Mouse (Mus musculus) layer of hippocampus, adult 9-10 months (tissue): ENCODE results near the gene Sez6l.

Source experiments
- DNase-seq: peaks from one replicate; pipeline ENCODE4 v3.0.0; 2022; ENCODE audit warnings: low spot score

The Sez6l gene

DNA sequence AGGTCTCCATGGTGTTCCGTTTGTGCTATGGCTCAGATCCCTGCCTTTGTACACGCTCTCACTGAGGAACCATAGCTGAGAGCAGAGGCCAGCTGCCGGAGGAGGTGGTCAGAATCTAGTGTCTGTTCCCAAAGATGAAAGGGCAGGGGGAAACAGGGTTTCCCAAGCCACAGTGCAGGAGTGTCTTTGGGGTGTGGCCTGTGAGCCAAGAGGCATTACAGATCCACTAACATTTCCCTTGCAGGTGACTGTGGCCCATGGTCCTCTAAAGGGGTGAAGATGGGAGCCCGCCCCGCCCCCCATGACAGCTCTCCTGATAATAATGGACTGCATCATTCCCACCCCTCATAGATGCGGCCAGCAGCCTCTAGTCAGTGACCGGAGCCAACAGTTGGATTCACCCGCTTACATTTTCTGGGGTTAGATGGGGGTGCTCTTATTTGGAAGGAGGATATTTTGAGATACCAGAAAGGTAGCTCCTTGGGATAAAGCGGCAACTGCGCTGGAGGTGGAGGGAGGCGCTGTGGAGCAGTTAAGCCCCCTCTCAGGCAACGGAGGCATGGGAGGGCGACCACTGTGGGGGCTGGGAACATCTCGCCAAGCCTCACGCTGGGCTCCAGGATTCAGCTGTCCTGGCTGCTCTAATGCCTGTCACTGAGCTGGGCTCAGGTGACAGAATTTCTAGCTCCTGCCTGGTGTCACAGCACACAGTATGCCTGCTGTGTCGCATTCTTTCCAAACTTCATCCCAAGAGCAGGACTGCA lies 43.5 kb downstream of the Sez6l start:
- DNase-seq: no peak

DNA sequence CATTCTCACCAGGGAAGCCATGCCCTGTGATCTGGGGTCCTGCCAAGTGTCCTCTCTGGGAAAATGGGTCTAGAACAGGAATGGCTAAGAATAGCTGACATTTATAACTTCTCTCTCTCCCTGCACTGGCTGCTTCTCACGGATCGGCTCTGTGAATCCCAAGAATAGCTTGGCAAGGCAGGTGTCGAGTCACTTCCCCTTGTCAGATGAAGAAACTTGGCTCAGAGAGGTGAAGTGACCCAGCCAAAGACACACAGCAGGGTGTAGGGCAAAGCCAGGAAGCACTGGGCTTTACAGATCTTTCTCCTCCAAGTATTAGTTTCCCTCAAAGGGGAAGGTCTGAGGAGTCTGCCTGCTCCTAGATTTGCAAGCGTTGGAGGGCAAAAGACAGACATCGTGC lies 44.1 kb downstream of the Sez6l start:
- no peak for DNase-seq

DNA sequence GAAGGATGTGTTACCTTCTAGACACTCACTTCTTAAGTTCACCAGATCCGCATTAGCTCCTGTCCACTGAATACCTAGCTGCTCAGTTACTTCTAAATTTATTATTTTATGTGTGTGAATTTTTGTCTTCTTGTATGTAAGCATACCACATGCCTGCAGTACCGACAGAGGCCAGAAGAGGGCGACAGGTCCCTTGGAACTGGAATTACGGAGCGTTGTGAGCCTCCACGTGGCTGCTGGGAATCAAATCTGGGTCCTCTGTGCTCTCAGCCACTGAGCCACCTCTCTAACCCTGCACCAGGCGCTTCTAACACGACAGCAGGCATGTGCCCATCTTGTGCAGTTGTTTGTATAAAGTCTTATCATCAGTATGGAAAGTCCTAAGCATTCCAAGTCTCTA lies 44.8 kb downstream of the Sez6l start:
- no peak for DNase-seq

DNA sequence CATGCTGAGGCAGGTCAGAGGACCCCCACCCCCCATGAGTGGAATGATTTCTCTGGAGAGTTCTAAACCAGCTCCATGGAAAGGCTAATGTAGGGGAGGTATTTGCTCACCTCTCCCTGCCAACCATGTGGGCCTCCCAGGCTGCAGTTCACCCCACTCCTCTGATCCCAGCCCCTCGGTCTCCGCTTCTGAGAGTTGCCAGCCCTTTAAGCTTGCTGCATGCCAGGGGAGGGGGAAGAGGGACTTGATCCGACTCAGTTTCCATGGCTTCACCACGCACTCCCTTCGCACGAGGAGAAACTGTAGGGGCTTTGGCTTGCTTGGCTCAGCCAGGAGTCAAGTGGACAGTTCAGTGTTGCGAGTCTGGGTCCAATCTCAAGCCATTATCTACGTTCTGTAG lies 45.9 kb downstream of the Sez6l start:
- DNase-seq: no peak

DNA sequence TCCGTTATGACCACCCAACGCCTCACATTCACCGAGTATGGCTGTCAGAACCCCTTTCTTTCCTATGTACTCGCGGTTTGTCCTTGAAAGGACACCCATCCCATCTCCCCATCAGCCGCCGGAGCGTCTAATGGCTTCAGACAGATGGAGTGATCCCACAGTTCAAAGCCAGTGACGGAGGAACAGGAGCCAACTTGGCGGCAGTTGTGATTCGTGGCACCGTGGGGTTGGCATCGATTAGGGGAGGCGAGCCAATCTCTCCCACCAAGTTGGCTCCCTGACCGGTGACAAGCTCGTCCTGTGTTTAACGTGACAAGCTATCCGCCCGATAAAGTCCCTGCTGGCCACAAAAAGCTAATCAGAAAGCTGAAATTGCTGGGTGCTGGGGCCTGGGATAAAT lies 50.0 kb downstream of the Sez6l start:
- DNase-seq: no peak

DNA sequence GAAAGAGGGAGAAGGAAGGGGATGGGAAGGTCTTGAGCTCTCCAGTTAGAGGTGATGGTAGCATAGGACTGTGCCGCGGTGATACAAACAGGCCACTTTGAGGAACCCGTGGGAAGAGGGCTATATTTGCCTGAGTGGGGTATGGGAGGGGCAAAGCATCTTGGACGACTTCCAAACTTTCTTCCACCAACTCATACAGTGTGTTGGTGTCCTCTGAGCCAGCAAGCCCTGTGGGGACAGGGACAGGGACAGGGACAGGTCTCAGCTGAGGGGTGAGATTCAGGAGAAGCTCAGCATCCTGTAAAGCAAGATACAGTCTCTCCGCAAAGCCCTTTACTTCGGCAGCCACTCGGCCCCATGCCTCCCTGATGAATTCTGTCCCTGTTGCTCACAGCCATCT lies 50.5 kb downstream of the Sez6l start:
- DNase-seq: no peak

DNA sequence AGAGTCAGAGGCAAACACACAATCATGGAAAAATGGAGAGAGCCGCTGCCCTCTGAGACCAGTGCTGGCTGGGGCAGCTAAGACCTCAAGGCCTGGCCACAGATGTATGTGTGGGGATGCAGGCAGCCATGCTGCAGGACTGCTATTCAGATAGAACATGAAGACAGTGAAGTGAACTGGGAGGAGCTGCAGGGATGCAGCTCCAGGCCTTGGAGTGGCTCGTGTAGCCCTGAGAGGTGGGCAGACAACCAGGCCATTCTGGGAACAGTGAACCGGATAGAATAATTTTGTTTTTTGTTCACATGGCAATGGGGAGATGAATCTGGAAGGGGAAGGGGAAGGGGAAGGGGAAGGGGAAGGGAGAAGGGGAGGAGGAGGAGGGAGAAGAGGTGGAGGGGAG lies 51.0 kb downstream of the Sez6l start:
- no peak for DNase-seq

DNA sequence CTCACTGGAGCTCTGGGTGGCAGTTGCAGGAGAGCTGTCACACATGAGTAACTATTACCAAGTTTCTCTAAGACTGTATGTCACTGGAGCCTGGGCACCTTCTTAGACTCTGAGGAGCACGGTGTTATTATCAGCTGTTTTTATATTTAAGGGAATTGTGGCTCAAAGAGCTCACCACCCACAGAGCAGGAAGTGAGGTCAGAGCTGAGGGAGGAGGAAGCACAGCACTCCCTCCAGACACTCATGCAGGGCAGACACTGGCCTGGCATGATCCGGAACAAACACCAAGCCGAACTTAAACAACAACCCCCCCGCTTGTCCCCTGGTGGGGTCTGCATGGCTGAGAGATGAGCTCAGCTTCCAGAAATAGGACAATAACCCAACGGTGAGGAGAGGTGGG lies 51.7 kb downstream of the Sez6l start:
- no peak for DNase-seq

DNA sequence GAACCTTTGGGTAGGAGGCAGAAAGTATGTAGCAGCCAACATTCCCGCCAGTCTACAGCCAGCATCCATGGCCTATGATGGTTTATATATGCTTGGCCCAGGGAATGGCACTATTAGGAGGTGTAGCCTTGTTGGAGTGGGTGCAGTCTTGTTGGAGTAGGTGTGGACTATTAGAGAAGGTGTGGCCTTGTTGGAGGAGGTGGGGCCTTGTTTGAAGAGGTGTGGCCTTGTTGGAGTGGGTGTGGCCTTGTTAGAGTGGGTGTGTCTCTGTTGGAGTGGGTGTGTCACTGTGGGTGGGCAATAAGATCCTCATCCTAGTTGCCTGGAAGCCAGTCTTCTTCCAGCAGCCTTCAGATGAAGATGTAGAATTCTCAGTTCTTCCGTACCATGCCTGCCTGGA lies 53.2 kb downstream of the Sez6l start:
- DNase-seq: no peak

DNA sequence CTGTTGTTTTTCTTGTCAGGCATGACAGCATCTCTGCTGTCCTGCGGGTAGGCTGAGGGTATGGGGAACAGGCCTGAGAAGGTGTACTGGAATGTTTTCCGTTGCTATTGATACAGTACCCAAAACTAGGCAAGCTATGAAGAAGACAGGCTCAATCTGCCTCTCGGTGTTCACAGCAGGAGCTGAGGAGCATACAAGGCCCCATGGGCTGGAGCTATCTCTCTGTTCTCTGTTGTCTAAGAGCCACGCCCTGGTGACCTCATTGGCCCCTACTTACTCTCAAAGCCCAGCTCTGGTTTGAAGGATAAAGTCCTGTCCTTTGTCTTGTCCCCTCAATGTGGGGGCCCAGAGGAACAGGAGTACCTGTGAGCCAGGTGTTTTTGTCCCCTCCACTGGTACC lies 53.7 kb downstream of the Sez6l start:
- no peak for DNase-seq

DNA sequence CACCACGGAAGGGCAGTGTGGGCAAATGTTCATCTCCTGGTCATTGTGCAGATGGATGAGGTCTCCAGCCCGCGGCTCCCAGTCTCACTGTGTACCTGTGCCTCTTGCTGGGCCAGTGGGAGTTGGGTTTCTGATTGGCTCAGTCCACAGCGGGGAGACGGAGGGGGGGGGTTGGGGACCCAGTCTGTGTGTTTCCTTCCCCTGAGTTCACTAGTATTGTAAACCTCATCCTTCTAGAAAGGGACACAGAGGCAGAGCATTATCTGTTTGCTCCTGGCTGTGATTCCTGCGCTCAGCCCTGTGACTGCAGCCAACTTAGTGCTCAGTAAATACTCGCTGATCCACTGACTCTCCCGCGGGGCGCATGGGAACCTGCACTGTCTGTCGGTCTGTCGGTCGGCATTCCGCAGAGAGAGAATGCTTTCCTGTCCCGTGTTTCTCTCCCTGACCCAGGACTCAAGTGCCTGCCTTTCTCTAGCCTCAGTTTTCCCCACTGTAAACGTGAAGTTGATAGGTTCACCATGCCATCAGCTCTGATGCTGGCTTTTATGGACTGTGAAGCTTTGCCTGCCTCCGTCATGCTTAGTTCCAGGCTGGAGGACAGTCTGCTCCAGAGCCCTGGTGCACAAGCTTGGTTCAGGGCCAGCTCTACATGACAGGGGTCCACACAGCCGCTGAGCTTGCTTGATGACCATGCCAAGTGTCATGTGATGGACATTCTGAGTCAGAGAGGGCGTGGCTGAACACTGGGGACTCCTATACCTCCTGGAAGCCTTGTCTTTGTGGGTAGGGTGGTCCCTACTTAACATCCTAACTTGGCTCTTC lies 55.1 kb downstream of the Sez6l start:
- DNase-seq: no peak

DNA sequence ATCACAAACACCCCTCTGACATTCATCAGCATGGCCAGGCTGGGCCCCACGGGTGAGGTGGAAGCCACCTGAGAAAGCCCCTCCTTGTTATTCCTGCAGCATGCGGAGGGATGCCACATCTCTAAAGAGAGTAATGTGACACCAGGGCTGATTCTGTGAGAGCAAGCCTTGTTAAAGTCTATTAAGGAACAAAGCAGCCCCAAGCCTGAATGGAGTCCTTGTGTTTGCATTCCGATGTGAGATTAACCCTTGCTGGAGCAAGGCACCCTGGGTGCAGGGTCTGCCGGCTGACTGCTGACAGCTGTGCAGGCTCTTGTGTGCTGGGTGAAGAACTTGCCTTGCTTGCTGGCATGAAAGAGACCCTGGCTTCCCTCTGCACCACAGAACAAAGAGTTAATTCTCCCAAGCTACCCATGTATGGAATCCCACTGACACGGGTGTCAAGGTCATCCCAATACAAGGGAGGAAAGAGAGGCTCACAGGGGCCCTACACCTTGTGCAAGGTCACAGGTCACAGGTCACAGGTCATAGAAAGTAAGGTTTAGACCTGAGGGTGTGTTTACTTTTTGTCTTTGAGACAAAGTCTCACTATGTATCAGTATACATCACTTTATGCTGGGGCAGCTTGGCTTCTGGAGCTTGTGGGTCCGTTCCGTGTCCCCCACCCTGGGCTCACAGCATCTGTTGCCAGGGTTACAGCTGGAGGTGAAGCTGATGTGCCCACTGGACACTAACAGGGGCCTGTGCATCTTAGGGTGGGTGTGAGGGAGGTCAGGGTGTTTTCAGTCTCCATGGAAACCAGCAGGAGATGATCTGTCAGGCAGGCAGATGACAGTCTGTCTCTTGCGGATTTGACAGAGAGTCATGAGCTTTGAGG lies 55.9 kb downstream of the Sez6l start:
- no peak for DNase-seq

DNA sequence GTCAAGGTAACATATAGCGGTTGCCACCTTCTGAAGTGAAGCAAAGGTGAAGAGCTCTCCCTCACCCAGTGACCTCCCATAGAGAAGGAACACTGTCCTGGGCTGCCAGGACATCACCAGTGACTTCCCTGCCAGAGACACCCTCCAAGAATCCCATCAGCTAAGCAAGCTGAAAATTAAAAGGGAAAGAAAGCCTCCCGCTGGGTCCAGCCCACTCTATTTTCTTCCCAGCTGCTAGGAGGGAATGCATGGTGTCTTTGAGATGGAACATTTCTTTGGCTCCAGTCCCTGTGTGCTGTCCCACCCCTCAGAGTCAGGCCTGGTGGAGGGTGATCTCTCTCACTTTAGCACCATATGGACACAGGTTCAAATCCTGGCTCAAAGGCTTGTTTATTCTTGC lies 58.2 kb downstream of the Sez6l start:
- DNase-seq: no peak

DNA sequence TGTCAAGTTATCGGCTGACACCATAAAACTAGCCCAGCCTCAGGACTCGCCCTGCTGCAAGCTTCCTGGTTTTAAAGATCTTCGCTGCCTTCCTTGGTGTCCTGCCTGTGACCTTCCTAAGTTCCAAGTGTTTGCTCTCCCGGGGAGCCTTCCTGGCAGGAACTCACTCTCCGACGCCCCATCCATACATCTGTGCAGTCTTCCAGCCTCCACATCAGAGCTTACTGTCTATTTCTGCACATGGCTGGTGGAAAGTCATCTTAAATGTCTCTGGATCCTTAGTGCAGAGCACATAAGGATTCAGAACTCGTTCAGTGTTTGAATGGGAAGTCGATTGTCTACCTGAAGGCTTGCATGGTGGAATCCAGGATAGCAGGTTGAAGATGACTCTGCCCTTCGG lies 59.5 kb downstream of the Sez6l start:
- no peak for DNase-seq

DNA sequence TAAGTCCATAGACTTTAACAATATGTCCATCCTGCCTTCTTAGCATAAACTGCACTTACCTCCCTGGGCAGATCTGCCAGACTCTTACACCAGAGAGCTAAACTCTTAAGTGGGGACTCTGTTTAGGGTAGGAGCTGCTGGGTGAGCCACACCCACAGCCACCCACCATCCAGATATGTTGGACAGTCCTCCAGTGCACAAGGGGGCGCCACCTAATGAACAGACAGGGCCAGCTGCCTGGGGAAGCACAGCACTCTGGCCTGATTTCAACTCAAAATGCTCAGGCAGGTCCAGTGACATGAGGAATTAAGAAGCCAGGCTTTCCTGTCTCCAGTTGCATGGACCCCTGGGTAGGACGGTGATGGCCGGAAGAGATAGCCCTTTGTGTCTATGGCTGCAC lies 60.5 kb downstream of the Sez6l start:
- no peak for DNase-seq

DNA sequence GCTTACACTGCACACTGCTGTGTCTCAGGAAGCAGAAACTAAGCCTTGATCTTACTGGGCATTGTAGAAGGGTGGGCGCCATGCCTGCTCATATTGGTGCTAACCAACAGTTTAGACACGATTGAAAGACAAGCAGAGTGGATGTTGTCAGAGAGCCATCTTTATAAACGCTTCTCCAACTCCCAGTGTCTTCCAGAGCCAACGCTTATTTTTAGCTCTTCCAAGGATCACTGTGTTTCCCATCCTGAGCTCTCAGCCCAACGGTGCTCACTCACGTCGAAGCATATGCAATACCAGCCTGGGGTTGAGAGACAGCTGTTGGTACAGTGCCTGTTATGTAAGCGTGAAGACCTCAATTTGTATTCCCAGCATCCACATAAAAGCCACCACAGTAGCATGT lies 66.6 kb downstream of the Sez6l start:
- DNase-seq: peak; percentile 56

DNA sequence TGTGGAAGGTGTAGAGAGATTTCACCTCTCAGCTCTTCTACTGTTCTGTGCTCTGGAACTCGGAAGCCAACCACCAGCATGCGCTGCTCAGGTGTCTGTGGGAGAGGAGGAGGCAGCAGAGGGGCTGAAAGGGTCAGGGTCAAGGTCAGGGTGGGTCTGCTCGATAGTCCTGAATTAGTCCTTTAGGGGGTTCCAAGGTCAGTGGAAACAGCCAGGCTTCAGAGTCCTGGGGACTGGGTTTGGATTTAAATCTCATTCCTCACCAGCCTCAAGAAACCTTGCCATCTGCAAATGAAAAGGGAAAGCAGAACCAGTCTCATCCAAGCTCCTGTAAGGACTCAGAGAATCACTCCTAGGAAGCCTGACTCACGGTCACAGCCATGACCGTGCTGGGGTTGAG lies 67.1 kb downstream of the Sez6l start:
- no peak for DNase-seq

DNA sequence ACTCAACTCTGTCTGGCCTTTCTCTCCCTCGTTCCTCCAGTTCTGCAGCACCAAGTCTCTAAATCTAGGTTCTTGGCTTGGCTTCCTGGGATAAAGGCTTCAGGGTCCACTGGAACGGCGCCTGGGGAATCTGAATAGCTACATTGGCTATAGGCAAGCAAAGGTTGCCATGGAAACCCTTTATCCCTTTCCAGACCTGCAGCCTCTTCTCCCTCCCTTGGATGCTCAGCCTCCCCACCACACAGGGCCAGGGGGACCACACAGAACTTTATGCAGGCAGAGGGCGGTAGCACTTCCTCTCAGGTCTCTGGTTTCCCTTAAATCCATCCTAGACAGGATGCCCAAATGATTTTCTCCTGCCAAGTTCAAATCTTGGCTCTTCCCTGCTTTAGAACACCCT lies 71.4 kb downstream of the Sez6l start:
- no peak for DNase-seq

DNA sequence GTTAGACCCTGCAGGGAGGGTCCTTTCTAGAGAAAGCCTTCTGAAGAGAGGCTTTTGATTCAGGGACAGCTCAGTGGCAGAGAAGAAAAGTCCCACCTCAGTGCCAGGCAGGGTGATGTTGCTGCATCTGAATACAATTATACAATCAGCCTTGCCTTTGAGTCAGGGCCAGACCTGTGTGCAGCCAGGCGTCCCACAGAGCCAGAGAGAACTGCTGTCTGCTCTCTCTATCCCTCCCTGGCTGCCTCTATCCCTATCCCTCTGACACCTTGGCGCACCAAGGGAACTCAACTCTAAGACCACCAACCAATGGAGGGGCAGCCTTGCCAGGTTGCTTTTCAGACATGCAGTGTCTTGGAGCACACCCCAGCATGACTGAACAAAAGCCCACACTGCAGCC lies 75.6 kb downstream of the Sez6l start:
- DNase-seq: no peak

DNA sequence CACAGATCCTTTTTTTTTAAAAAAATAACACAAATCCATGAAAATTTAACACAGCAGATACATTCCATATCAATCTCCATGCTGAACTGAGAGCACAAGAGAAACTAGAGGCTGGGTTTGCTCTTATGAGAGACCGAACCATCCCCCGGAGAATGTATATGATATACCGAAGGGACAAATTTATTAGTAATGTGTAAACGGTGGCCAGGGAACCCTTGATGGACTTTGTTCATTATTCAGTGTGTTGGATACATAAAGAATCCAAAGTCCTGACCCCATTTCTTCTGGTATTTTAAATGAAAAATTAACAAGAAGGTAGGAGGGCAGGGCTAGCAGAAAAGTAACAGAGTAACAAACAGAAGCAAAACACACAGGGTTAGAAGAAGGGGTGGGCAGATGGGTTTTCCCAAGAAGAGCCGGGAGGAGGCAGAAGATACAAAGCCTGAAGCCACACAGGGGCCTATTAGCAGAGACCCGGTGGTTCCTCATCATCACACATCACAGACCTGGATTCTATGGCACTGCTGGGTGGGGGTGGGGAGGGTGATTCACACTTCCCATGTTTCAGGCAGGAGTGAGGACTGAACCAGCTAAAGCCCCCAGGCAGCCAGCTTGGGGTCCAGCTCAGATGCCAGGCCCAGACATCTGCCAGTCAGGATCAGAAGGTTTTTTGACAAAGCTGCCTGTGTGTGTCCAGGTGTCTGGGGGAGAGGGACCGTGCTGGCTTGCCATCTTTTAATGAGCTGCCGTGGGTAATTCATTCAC lies 76.9 kb downstream of the Sez6l start:
- DNase-seq: no peak

DNA sequence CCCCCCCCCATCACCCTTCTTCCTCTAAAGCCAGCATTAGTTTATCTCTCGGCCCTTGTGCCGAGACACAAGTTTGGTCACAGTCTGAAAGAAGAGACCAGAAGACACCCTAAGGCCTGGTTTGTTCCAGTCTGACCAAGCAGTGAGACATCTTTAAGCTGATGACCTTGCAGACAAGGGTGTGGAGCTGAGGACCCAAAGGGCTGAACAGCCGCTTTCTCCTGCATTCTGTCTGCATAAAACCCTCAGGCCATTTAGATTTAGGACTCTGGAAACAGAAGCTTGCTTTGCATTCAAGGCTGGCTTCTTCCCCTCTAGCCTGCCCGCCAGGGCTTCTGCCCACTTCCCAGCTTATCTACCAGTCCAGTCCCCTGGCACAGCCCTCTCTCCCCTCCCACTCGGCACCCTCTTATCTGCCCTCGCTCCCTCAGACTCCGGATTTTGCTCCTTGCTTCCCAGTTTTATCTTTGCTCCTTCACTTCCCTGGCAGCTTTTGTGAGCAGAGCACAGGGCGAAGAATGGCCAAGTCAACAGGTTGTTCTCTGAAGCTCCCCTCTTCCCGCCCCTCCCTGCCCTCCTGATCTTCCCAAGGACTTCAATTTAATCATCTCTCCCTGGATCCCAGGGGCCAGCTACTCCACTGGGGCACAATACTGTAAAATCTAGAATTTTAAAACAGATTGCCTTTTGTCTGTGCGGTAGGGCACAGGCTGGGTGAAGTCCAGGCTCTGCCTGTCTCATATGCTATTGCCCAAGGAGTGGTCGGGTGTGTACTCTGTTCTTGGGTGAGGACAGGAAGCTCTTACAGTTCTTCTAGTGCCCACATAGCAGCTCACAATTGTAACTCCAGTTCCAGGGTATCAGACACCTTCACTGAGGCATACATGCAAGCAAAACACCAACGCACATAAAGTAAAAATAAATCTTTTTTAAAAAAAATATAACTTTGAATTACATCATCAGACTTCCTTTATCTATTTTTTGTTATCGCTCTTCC lies 77.8 kb downstream of the Sez6l start:
- DNase-seq: no peak
